Mouse (Mus musculus) ES-CJ7 (cell line): ENCODE results near the gene Def6.
A peak's percentile ranks its signal among the peaks of the same experiment; 100 is the strongest.

Experiments used
- DNase-seq: peaks from one replicate; pipeline ENCODE4 v3.0.0; 2011; ENCODE audit warnings: low read depth, low spot score

The Def6 gene

GRCm38 (mm10) chr17:28240846-28241245 is 33.3 kb downstream of the Def6 start:
- no peak for DNase-seq

DNA sequence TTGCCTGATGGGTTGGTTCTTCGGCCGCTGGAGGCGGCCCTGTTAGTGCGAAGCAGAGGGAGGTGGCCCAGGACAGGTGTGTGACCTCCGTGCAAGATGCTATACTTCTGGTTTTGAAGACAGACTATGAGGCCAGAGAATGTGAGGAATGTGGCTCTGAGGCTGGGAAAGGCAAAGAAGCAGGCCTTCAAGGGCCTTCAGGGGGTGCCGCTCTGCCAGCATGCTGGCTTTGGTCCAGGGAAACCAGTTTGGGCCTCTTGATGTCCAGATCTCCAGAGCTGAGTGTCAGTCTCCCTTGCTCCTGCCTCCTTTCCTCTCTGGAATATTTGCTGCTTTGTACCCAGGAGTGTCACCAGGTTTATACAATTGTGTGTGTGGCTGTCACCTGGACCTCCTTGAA is 34.7 kb downstream of the Def6 start:
- no peak for DNase-seq

DNA sequence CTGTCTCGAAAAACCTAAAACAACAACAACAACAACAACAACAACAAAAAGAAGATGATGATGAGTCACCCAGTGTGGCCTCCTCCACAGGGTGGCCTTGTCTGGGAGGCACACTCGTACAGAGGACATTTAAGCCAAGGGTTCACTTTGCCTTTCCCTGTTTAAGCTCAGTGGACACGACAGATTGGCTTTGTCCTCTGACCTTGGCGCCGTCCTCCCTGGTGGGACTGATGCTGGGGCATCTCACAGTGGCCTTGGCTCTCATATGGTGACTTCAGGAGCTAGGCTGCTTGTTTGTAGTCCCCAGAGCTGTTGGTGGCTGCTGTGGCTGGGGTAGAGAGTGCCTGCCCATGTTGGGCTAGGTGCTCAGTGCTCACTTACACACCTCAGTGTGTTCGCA is 36.6 kb downstream of the Def6 start:
- DNase-seq: no peak

DNA sequence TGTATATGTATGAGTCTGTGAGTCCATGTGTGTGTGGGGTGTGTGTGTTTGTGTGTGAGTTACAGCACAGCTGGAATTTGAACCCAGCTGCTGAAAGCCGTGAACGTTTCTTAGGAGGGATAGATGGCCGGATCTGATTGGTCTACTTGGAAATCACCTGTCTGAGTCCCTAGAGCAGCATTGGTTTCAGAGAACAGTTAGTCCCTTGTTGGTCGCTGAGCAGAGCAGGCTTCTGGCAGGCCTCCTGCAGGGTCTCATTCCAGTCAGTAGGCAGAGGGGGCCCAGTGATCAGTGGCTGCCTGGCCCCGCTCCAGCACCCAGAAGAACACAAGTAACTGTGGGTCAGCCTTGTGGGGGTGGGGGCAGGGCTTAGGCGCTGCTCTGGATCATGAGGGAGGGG is 37.1 kb downstream of the Def6 start:
- no peak for DNase-seq

- DNase-seq: no peak
Measured at GRCm38 (mm10) chr17:28246640-28247039, 39.1 kb downstream of the Def6 start.

- no peak for DNase-seq
Measured at GRCm38 (mm10) chr17:28247613-28248012, 40.0 kb downstream of the Def6 start.

- DNase-seq: no peak
Measured at GRCm38 (mm10) chr17:28249062-28249461, 41.5 kb downstream of the Def6 start.

- no peak for DNase-seq
Measured at GRCm38 (mm10) chr17:28251579-28252280, 44.2 kb downstream of the Def6 start.

DNA sequence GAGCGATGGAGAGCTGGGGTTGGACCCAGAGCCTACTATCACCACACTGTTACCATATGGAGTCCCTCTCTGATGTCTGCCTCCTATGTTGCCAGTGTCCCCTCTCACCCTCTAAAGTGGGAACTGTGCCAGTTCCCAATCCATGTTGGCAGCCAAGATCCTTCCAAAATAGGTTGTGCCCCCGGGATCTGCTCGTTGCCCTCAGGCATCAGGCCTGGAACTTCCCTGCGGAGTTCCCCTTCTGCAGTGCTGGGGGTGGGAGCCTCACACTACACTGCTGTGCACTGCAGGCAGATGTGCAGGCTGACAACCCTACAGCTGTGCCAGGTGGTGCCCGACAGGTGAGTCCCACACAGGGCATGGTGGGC is 44.7 kb downstream of the Def6 start:
- DNase-seq: no peak

DNA sequence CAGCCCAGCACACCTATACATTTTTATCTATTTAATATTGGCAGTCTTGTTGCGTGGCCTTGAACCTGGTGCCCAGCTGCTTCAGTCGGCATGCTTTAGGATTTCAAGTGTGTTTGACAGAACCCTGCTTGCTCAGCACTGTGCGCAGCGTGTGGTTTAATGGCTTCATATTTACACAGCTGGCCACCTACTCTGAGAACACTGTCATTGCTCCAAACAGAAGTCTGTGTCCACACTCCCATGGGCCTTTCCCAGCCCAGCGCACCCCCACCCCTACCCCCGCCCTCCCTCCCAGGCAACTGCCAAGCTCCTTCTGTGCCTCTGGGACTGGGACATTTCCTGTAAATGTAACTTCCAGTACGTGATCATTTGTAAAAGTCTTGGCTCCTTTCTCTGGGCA is 45.6 kb downstream of the Def6 start:
- no peak for DNase-seq

GRCm38 (mm10) chr17:28254804-28255203 is 47.2 kb downstream of the Def6 start:
- no peak for DNase-seq

DNA sequence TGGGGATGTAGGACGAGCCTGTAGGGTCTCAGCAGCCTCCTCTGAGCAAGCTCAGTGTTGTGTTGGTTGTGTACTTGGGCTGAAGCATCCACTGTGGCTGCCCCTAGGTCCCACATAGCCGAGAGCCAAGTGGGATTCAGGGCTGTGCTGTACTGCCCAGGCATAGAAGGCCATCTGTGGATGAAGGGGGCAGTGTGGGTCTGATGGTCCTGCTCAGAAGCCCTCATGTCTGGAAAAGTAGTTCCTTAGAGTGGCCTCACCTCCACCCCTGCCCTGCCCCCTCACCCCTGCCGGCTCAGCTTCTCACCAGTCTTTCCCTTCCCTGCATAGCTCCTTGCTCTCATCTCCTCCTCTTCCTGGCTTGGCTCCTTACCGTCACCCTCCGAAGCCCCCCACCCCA is 48.1 kb downstream of the Def6 start:
- no peak for DNase-seq

- DNase-seq: no peak
Measured at GRCm38 (mm10) chr17:28256651-28257328, 49.2 kb downstream of the Def6 start.

DNA sequence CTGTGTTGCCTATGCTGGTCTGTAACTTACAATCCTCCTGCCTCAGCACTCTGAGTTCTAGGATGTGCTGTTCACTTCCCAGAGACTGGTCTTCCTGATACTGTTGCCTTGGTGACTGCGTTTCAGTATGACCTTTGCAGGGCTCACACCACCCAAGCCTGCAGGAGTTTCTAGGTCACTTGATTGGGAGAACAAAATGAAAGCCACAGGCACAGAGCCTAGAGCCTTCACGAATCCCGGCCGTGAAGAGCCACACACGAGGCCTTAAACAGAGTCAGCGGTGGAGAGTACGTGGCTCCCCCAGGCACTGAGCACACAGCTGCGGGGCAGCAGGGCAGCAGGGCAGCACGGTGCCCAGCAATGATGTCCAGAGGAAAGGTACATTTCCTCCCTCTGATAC is 50.7 kb downstream of the Def6 start:
- DNase-seq: no peak

- peak; percentile 80 for DNase-seq
Measured at GRCm38 (mm10) chr17:28259890-28260542, 52.4 kb downstream of the Def6 start.

DNA sequence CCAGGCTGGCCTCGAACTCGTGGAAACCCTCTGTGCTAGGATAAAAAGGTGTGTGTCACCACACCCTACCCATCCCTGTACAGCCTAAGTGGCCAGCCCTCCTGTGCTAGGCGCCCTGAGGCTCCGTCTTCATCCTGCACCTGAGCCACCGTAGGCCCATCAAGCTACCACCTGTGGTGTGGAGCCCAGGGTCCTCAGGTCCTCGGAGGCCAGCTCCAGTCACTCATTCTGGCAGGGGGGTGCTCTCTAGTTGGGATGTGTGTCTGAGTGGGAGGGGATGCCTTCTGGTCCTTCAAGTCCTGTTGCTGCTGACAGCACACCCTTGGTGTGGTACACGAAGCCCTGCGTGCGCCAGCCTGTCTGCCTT is 52.9 kb downstream of the Def6 start:
- DNase-seq: no peak

DNA sequence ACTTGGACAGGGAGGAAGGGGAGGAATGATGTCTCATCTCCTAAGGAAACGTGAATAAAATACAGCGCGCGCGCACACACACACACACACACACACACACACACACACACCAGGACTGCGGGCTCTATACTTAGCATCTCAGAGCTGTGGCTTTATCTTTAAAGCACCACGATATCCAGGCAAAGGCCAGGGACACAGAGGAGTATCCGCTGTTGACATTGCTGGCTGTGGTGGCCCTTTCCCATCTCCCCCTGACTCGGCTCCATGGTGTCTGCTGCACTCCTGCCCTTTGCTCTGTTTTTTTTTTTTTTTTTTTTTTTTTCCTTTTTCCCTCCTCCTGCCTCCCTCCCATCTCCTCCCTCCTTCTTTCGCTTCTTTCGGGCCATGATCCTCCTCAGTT is 54.2 kb downstream of the Def6 start:
- DNase-seq: no peak

- peak; percentile 55 for DNase-seq
Measured at GRCm38 (mm10) chr17:28263181-28263894, 55.8 kb downstream of the Def6 start.

- peak; percentile 54 for DNase-seq
Measured at GRCm38 (mm10) chr17:28267251-28267650, 59.7 kb downstream of the Def6 start.

DNA sequence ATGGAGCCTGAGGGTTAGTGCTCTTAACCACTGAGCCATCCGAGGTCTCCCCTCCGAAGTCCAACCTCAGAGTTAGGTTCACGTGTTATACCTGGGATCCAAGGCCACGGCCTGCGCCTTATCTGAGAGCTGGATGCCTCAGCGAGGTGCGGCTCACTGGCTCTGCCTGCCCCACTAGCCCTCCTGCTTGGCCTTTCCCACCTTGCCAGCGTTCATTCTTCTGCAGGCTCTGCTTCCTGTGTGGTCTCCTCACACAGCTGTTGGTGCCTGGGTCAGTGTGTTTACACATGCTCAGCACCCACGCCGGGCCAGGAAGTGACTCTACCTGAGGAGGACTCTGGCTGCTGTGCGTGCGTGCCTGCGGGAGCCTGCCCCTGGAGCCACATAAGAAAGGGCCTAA is 62.6 kb downstream of the Def6 start:
- DNase-seq: peak; percentile 62

DNA sequence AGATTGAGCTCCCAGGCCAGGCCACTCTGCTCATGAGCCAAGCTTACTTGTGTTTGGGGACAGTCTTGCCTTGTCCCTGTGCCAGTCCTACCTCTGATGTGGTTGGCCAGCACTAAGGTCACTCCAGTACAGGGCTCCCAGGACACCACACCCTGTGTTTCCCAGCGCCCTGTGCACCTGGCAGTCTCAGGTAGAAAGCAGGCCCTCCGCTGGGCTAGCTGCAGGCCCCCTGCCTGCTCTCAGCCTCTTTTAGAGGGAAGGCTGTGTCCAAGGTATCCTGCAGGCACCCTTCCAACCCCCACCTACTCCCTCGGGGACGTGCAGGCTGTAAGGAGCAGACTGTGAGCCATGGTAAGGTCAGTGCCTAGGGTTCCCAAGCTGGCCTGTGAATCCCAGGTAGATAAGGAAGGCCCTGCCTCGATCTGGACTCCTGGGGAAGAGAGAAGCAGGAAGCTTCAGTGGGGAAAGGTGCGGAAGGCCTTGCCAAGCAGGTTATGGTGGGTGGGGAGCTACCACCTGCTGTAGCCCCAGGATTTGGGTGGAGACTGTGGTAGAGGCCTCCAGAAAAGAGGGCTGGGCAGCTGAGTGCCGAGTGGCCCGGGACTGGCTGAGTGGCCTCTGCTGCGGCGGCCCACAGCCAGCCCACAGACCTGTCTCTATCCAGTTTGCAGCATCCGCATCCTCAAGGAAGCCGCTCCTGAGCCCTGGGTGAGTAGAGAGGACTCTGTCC is 64.1 kb downstream of the Def6 start:
- DNase-seq: no peak

DNA sequence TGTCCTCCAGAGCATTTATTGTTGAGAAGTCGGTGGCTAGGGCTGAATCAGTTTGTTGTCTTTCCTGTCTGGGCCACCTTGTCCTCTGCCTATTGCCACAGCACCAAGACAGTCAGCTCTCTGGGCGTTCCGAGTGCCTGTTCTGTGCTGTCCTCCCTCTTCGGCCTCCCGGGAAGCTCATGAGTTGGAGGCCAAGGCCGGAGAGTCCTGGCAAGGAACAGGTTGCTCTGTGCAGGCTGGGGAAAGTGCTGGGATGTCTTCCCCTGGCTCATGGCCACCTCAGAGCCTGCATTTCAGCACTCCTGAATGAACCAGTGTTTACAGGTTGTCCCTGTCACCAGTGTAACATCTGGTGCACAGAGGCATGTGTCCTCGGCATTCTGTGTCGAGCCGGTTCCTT is 64.7 kb downstream of the Def6 start:
- no peak for DNase-seq
